8 mouse cellular contexts compared by ENCODE assay signal in the genomic region with DNA sequence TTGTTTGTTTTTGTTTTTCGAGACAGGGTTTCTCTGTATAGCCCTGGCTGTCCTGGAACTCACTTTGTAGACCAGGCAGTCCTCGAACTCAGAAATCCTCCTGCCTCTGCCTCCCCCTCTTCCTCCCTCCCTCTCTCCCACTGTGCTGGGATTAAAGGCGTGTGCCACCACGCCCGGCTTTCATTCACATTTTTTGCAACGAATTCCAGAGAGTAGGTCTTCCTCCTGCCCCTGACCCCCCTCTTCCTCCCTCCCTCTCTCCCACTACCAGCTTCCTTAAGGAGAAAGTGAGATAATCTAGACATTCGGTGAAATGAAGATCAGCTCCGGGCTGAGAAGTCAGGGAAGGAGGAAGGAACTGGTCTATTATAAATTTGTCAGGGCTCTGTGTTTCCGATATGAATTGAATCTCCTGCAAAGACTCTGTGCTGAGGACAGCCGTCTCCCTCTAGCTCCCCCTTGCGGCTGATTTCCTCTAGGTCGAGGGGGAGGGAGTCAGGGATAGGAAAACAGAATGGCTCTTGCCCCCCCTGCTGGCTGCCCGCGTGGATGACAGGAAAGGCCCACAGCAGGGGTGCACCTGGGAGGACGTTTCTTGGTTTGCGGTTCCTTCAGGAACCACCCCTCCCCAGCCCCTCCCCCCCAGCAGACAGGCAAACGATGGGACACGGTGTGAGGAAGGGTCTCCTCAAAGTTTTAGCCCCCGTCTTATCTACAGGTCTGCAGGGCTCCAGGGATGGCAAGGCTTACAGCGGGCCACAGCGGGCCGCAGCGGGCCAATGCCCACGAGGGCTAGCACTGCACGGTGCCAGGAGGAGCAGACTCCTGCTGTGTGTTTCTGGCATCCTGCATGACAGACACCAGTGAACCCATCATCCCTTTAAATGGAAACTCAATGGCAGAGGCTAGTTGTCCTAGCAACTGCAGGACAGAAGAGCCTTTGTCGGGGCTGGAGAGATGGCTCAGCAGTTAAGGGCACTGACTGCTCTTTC. TPM values are rescaled to one million over a fixed set of nuclear protein-coding genes. Genes with fewer than 3 reads are reported as not detected.
DNase-seq lines count a peak whose midpoint lies in the region; ATAC-seq and TF ChIP-seq lines count a peak whose summit lies in the region.

No protein-coding gene starts in this region.

- DNase-seq in brain, adult 2 months (ENCODE audit: low read depth, low spot score) = peak; percentile 97
- peak; percentile 76 to 88 for DNase-seq in monocyte, adult 2 months (ENCODE audit: low read depth in 1 of 2, low spot score in 2 of 2)
- peak; percentile 81 to 93 for DNase-seq in spleen, postnatal 14 days (ENCODE audit: low spot score in 2 of 2)

- ATAC-seq in heart, embryonic 11.5 days (replicated peaks; ENCODE audit: insufficient number of reproducible peaks, low FRiP score, low TSS enrichment) = peak; percentile 77
- ATAC-seq in kidney, embryonic 15.5 days (replicated peaks; ENCODE audit: low FRiP score) = peak; percentile 94
- peak; percentile 62 for ATAC-seq in limb, embryonic 15.5 days (ENCODE audit: insufficient number of reproducible peaks, low FRiP score, low TSS enrichment, low read depth)

- TF ChIP-seq POLR2A in embryonic fibroblast, embryonic 13.5 days (IDR thresholded peaks at IDR 0.05; ENCODE audit: low read depth, low read length) = no peak

- H3K9ac ChIP-seq in heart, embryonic 11.5 days (ENCODE audit: low read depth, low read length) = 0 out of 2 replicates have a peak overlapping the region, but pooled peaks have one; percentile 53
- no peak overlapping the region for H3K9ac ChIP-seq in kidney, embryonic 15.5 days
- H3K9ac ChIP-seq in limb, embryonic 15.5 days = no peak overlapping the region

- H3K9me3 ChIP-seq in heart, embryonic 11.5 days (replicated peaks; ENCODE audit: control insufficient read depth, low read length) = no peaks in the 10 kb centered on the region
- no peaks in the 10 kb centered on the region for H3K9me3 ChIP-seq in kidney, embryonic 15.5 days (replicated peaks)
- no peaks in the 10 kb centered on the region for H3K9me3 ChIP-seq in limb, embryonic 15.5 days

- no peaks in the 10 kb centered on the region for H3K36me3 ChIP-seq in C2C12 (ENCODE audit: control insufficient read depth, insufficient read depth)
- H3K36me3 ChIP-seq in heart, embryonic 11.5 days (ENCODE audit: control insufficient read depth, insufficient read depth, low read length) = no peaks in the 10 kb centered on the region
- H3K36me3 ChIP-seq in kidney, embryonic 15.5 days = no peaks in the 10 kb centered on the region
- H3K36me3 ChIP-seq in limb, embryonic 15.5 days = no peaks in the 10 kb centered on the region

- peak overlapping the region; percentile 50 for H3K4me2 ChIP-seq in heart, embryonic 11.5 days
- peak overlapping the region; percentile 47 for H3K4me2 ChIP-seq in kidney, embryonic 15.5 days
- H3K4me2 ChIP-seq in limb, embryonic 15.5 days = 0 out of 2 replicates have a peak overlapping the region, but pooled peaks have one; percentile 29

- H3K79me3 ChIP-seq in C2C12 (ENCODE audit: low read depth) = no peaks in the 10 kb centered on the region

- H3ac ChIP-seq in C2C12 (ENCODE audit: control insufficient read depth, insufficient read length, low read depth) = no peak overlapping the region

- no peaks in the 10 kb centered on the region for H3K79me2 ChIP-seq in C2C12 (ENCODE audit: control insufficient read depth, insufficient read depth)

- H3K4me1 ChIP-seq in embryonic fibroblast, embryonic 13.5 days (ENCODE audit: control insufficient read depth, insufficient read depth, low read length) = no peaks in the 10 kb centered on the region
- no peaks in the 10 kb centered on the region for H3K4me1 ChIP-seq in heart, embryonic 11.5 days (ENCODE audit: control insufficient read depth, insufficient read depth, low read length)
- H3K4me1 ChIP-seq in kidney, embryonic 15.5 days = peaks cover 4% of the 10 kb centered on the region; the same call in 1 of the 2 replicates
- H3K4me1 ChIP-seq in limb, embryonic 15.5 days = peaks cover 3% of the 10 kb centered on the region; the same call in 1 of the 2 replicates

- no peak overlapping the region for H3K27ac ChIP-seq in embryonic fibroblast, embryonic 13.5 days (ENCODE audit: insufficient read depth, low read length)
- H3K27ac ChIP-seq in heart, embryonic 11.5 days (ENCODE audit: low read depth, low read length) = no peak overlapping the region
- no peak overlapping the region for H3K27ac ChIP-seq in kidney, embryonic 15.5 days
- H3K27ac ChIP-seq in limb, embryonic 15.5 days = no peak overlapping the region

- WGBS in heart, embryonic 11.5 days (ENCODE audit: insufficient replicate concordance) = 19% methylated on average over 26 of the region's 26 CpGs
- WGBS in kidney, embryonic 15.5 days = 20% methylated on average over 26 of the region's 26 CpGs
- WGBS in limb, embryonic 15.5 days = 20% methylated on average over 26 of the region's 26 CpGs

- no peaks in the 10 kb centered on the region for H3K27me3 ChIP-seq in C2C12 (ENCODE audit: control insufficient read depth, insufficient read depth, insufficient read length)
- no peaks in the 10 kb centered on the region for H3K27me3 ChIP-seq in heart, embryonic 11.5 days (ENCODE audit: control insufficient read depth, insufficient read depth, low read length)
- no peaks in the 10 kb centered on the region for H3K27me3 ChIP-seq in kidney, embryonic 15.5 days
- no peaks in the 10 kb centered on the region for H3K27me3 ChIP-seq in limb, embryonic 15.5 days

- peak; percentile 98 for TF ChIP-seq CTCF in C2C12 (IDR thresholded peaks at IDR 0.05; ENCODE audit: control insufficient read depth, insufficient read depth, insufficient read length)
- TF ChIP-seq CTCF in embryonic fibroblast, embryonic 13.5 days (IDR thresholded peaks at IDR 0.05; ENCODE audit: borderline replicate concordance, insufficient read depth, low read length) = peak; percentile 95

- no peak overlapping the region for H3K4me3 ChIP-seq in C2C12 (ENCODE audit: insufficient read depth, poor library complexity, severe bottlenecking)
- no peak overlapping the region for H3K4me3 ChIP-seq in embryonic fibroblast, embryonic 13.5 days (ENCODE audit: insufficient read depth, low read length)
- no peak overlapping the region for H3K4me3 ChIP-seq in heart, embryonic 11.5 days (ENCODE audit: low read depth, low read length)
- H3K4me3 ChIP-seq in kidney, embryonic 15.5 days (replicated peaks) = 0 out of 2 replicates have a peak overlapping the region, but pooled peaks have one; percentile 20
- H3K4me3 ChIP-seq in limb, embryonic 15.5 days = peak overlapping the region; percentile 8; the same call in 1 of the 2 replicates

TF ChIP-seq in C2C12, 6 proteins besides CTCF, POLR2A, EP300 and RAD21:
- TF ChIP-seq FOSL1 (IDR thresholded peaks at IDR 0.05; ENCODE audit: insufficient read depth, low read length, poor library complexity, severe bottlenecking) (no peak), MAX (IDR thresholded peaks at IDR 0.05) (no peak), USF1 (IDR thresholded peaks at IDR 0.05; ENCODE audit: low read depth) (no peak), CEBPB (IDR thresholded peaks at IDR 0.05; ENCODE audit: low read depth) (no peak), MYOG (IDR thresholded peaks at IDR 0.05; ENCODE audit: control insufficient read depth, extremely low read depth, insufficient read length) (no peak), MYOD1 (IDR thresholded peaks at IDR 0.05; ENCODE audit: control insufficient read depth, insufficient read length, low read depth) (no peak)

RNA-seq across cellular contexts. Expression of a gene that starts 41.3 kb away (rescaled TPM):
- 399 TPM for polyA plus RNA-seq in C2C12 (2012; fragmentation: generic; extraction: Trizol)
- polyA plus RNA-seq in embryonic fibroblast, embryonic 13.5 days (2011; ENCODE audit: insufficient read length, low read depth, missing spikeins) = 79.9 and 102 TPM in 2 replicates
- 270 and 303 TPM in 2 replicates for polyA plus RNA-seq in heart, embryonic 11.5 days (2014; fragmentation: Nextera tagmentation; extraction: Ambion mirVana)
- polyA plus RNA-seq in kidney, embryonic 15.5 days (2015; fragmentation: Nextera tagmentation; extraction: Ambion mirVana) = 521 and 534 TPM in 2 replicates
- 343 and 346 TPM in 2 replicates for polyA plus RNA-seq in limb, embryonic 15.5 days (2015; fragmentation: Nextera tagmentation; extraction: Ambion mirVana)

RNA-seq across cellular contexts. Expression of a gene that starts 46.8 kb away (rescaled TPM):
- not detected for polyA plus RNA-seq in C2C12 (2012; fragmentation: generic; extraction: Trizol)
- polyA plus RNA-seq in embryonic fibroblast, embryonic 13.5 days (2011; ENCODE audit: insufficient read length, low read depth, missing spikeins) = not detected in 2 replicates
- 0.24 and 1.1 TPM in 2 replicates for polyA plus RNA-seq in heart, embryonic 11.5 days (2014; fragmentation: Nextera tagmentation; extraction: Ambion mirVana)
- polyA plus RNA-seq in kidney, embryonic 15.5 days (2015; fragmentation: Nextera tagmentation; extraction: Ambion mirVana) = 1.6 and 2.2 TPM in 2 replicates
- 0.10 and 1.2 TPM in 2 replicates for polyA plus RNA-seq in limb, embryonic 15.5 days (2015; fragmentation: Nextera tagmentation; extraction: Ambion mirVana)

RNA-seq across cellular contexts. Expression of a gene that starts 55.0 kb away (rescaled TPM):
- 28.9 TPM for polyA plus RNA-seq in C2C12 (2012; fragmentation: generic; extraction: Trizol)
- polyA plus RNA-seq in embryonic fibroblast, embryonic 13.5 days (2011; ENCODE audit: insufficient read length, low read depth, missing spikeins) = 12.1 and 15.2 TPM in 2 replicates
- polyA plus RNA-seq in heart, embryonic 11.5 days (2014; fragmentation: Nextera tagmentation; extraction: Ambion mirVana) = 25.8 and 26.3 TPM in 2 replicates
- polyA plus RNA-seq in kidney, embryonic 15.5 days (2015; fragmentation: Nextera tagmentation; extraction: Ambion mirVana) = 30.5 and 35.9 TPM in 2 replicates
- polyA plus RNA-seq in limb, embryonic 15.5 days (2015; fragmentation: Nextera tagmentation; extraction: Ambion mirVana) = 31.0 and 31.8 TPM in 2 replicates

Comparison
In these comparisons a context has a peak if more than half of its experiments do, and no peak if none do; other contexts are left out.
1. H3K4me3 ChIP-seq: peak in kidney, embryonic 15.5 days (single experiment) and limb, embryonic 15.5 days (single experiment); none in C2C12 (single experiment), embryonic fibroblast, embryonic 13.5 days (single experiment) and heart, embryonic 11.5 days (single experiment).
2. Peak in every context shown above with its lines, with median percentiles within 50 percentile points of each other: DNase-seq, ATAC-seq and H3K4me2 ChIP-seq.